Mouse (Mus musculus) ES-E14 (cell line): ENCODE data around the gene Helb. TPM values are rescaled to one million over a fixed set of nuclear protein-coding genes. Genes with fewer than 3 reads are reported as not detected.

Source experiments
- DNase-seq: peaks from one replicate; pipeline ENCODE4 v3.0.0-alpha.2; 2013; ENCODE audit warnings: low read depth, low spot score
- H3K27ac ChIP-seq: 2 replicates; pipeline ENCODE4 v1.5.1; 2012; ENCODE audit warnings: low read depth, mild to moderate bottlenecking, low read length, moderate library complexity, mixed read lengths; ENCODE audit not compliant: poor library complexity, insufficient read depth, severe bottlenecking
- H3K36me3 ChIP-seq: 2 replicates; pipeline ENCODE4 v1.6.1; 2012; ENCODE audit warnings: mild to moderate bottlenecking, low read length, moderate library complexity, mixed read lengths; ENCODE audit not compliant: control insufficient read depth, poor library complexity, insufficient read depth, severe bottlenecking
- H3K4me1 ChIP-seq, 2 experiments: fragments of 150-350 bp in 1 of 2; sonication (generic) in 1 of 2; 2 replicates each; pipeline ENCODE4 v1.6.1; 2012; ENCODE audit warnings: low read length in 2 of 2, mild to moderate bottlenecking in 1 of 2, mixed read lengths in 1 of 2; ENCODE audit not compliant: control insufficient read depth in 2 of 2, insufficient read depth in 2 of 2, poor library complexity in 1 of 2
- H3K4me3 ChIP-seq, 2 experiments: fragments of 150-350 bp in 1 of 2; sonication (generic) in 1 of 2; 2 replicates each; pipeline ENCODE4 v1.5.1; 2012; ENCODE audit warnings: low read length in 2 of 2, low read depth in 1 of 2, mild to moderate bottlenecking in 1 of 2, mixed read lengths in 1 of 2; ENCODE audit not compliant: insufficient read depth in 1 of 2, poor library complexity in 1 of 2, severe bottlenecking in 1 of 2
- H3K9ac ChIP-seq: 2 replicates; pipeline ENCODE4 v1.6.1; 2012; ENCODE audit warnings: low read depth, mild to moderate bottlenecking, low read length, mixed read lengths; ENCODE audit not compliant: poor library complexity, insufficient read depth, severe bottlenecking
- H3K9me3 ChIP-seq: fragments of 150-350 bp; sonication (generic); 2 replicates; pipeline ENCODE4 v1.6.1; 2012; ENCODE audit warnings: low read depth, mild to moderate bottlenecking, low read length; ENCODE audit not compliant: control insufficient read depth, insufficient read depth
- CHD2 ChIP-seq: IDR thresholded peaks from 2 replicates; pipeline ENCODE4 v1.6.1; 2014; ENCODE audit warnings: mild to moderate bottlenecking, low read depth, low read length, inconsistent platforms
- HCFC1 ChIP-seq: IDR thresholded peaks from 2 replicates; pipeline ENCODE4 v1.6.1; 2012; ENCODE audit warnings: low read length, inconsistent platforms, borderline replicate concordance; ENCODE audit not compliant: insufficient read depth
- MAFK ChIP-seq: IDR thresholded peaks from 2 replicates; pipeline ENCODE4 v1.6.1; 2014; ENCODE audit warnings: mild to moderate bottlenecking, low read depth, low read length, inconsistent platforms; ENCODE audit not compliant: insufficient read depth
- ZC3H11A ChIP-seq: IDR thresholded peaks from 2 replicates; pipeline ENCODE4 v1.6.1; 2012; ENCODE audit warnings: low read depth, mild to moderate bottlenecking, inconsistent platforms, low read length, borderline replicate concordance
- ZNF384 ChIP-seq: IDR thresholded peaks from 2 replicates; pipeline ENCODE4 v1.6.1; 2012; ENCODE audit warnings: low read depth, low read length, inconsistent platforms
- in situ Hi-C, 2 experiments: fragments of 600-800 bp; cut with MboI; formaldehyde crosslinking; loops; one replicate each; pipeline ENCODE4 v1.15.1; 2025; ENCODE audit warnings: low sequenced_read_pairs in 2 of 2, inconsistent platforms in 1 of 2; ENCODE audit not compliant: unreplicated experiment in 2 of 2
- total RNA-seq: library from RNA; depleted of rRNA; stranded (reverse); fragments of 300-350 nt; gene quantifications from 2 replicates; pipeline ENCODE4 v1.2.3, GENCODE M21; 2012

Helb gene
- total RNA-seq, 1 experiment: 26.6 TPM

GRCm38 (mm10) chr10:120061238-120062130 is 51.3 kb downstream of the Helb start:
- no peak overlapping the region for H3K27ac ChIP-seq
- peak; percentile 38 for DNase-seq
- H3K4me1 ChIP-seq: no peaks in the 10 kb centered on the region
- in situ Hi-C loops: no loop called here
- H3K9me3 ChIP-seq: no peaks in the 10 kb centered on the region
- no peak overlapping the region for H3K9ac ChIP-seq
- H3K4me3 ChIP-seq: peak overlapping the region in 1 of 2 experiments; percentile 33; a peak in 1 of 4 replicates
- no peak for TF ChIP-seq CHD2
- no peak for TF ChIP-seq MAFK
- TF ChIP-seq HCFC1: no peak
- no peak for TF ChIP-seq ZC3H11A
- TF ChIP-seq ZNF384: no peak
- no peaks in the 10 kb centered on the region for H3K36me3 ChIP-seq

- no peak overlapping the region for H3K27ac ChIP-seq
- no peak overlapping the region for H3K9ac ChIP-seq
- TF ChIP-seq CHD2 (no peak), ZNF384 (no peak), ZC3H11A (no peak)
- in situ Hi-C loops: no loop called here
- H3K4me3 ChIP-seq: 0 out of 4 replicates have a peak overlapping the region, but pooled peaks of 1 of the 2 experiments have one; percentile 33
- H3K4me1 ChIP-seq: no peaks in the 10 kb centered on the region
- H3K36me3 ChIP-seq: no peaks in the 10 kb centered on the region
- H3K9me3 ChIP-seq: no peaks in the 10 kb centered on the region; the same call in 1 of the 2 replicates
- DNase-seq: no peak
Observed at GRCm38 (mm10) chr10:120060579-120061237, 52.1 kb downstream of the Helb start.

- in situ Hi-C loops: no loop called here
- Histone ChIP-seq H3K36me3 (no peaks in the 10 kb centered on the region), H3K9me3 (no peaks in the 10 kb centered on the region), H3K4me3 (no peak overlapping the region), H3K27ac (no peak overlapping the region), H3K4me1 (no peaks in the 10 kb centered on the region), H3K9ac (no peak overlapping the region)
- no peak for TF ChIP-seq HCFC1
- TF ChIP-seq ZNF384: no peak
- TF ChIP-seq ZC3H11A: no peak
- TF ChIP-seq CHD2: no peak
- TF ChIP-seq MAFK: no peak
- DNase-seq: no peak
Observed at GRCm38 (mm10) chr10:120044714-120045234, 68.0 kb downstream of the Helb start.

- no peak overlapping the region for H3K9ac ChIP-seq
- no peak overlapping the region for H3K27ac ChIP-seq
- H3K4me1 ChIP-seq: no peaks in the 10 kb centered on the region
- TF ChIP-seq MAFK (no peak), HCFC1 (no peak), ZC3H11A (no peak)
- H3K36me3 ChIP-seq: no peaks in the 10 kb centered on the region
- in situ Hi-C loops: no loop called here
- no peak for DNase-seq
- H3K9me3 ChIP-seq: no peaks in the 10 kb centered on the region
- no peak overlapping the region for H3K4me3 ChIP-seq
Observed at GRCm38 (mm10) chr10:120044237-120044636, 68.5 kb downstream of the Helb start.
